Mouse (Mus musculus): ENCODE measurements at regions not wholly inside any gene's neighbourhood (a gene's known extent, or its start where the extent isn't known, plus 50 kb on each side); places are given as distances from the start of the nearest gene placed in this dataset.

DNA sequence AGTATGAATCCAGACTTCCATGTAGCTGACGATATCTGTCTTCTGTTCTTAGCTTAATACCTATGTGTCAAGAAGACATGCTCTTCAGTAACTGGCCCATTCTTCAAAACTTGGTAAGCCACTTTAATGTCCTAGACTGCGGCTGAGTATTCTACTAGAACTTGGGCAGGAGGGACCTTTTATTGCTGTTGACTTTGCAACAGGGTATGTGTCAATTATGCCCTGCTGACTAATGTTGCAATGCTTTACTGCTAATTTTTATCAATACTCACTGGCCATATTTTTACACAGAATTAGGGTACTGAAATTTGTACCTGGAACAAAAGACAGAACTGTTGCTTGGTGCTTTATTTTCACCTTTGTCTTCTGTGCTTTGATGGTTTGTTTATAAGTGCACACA is 746.9 kb downstream of the Ppargc1a start:
- no peak for DNase-seq

DNA sequence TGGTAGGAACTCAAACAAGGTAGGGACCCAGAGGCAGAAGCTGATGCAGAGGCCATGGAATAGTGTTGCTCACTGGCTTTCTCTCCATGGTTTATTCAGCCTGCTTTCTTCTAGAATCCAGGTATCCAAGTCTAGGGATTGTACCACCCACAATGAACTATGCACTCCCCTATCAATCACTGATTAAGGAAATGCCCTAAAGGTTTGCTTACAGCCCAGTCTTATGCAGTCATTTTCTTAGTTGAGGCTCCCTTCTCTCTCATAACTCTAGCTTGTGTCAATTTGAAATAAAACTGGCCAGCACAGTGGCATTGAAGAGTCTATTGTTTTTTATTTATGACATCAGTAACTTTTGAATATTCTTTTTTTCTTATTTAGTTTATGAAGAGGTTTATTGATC is 747.6 kb downstream of the Ppargc1a start:
- DNase-seq, result no peak

DNA sequence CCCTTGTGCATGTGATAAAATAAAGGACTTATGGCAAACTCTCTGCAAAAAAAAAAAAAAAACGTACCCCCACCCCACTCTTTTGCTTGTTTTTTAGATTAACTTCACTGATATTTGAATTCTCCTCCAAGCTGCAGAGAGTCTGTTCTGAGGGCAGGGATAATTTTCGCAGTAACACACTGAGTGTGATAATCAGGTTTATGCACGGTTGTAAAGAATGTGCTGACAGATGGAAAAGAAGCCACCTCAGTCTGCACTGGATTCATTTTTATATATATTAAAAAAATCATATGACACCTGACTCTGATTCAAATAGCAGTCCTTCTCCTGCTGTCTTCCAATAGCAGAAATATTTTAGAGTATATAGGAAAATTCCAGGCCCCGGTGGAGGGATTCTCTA is 736.5 kb upstream of the Adgra3 start:
- no peak for DNase-seq

DNA sequence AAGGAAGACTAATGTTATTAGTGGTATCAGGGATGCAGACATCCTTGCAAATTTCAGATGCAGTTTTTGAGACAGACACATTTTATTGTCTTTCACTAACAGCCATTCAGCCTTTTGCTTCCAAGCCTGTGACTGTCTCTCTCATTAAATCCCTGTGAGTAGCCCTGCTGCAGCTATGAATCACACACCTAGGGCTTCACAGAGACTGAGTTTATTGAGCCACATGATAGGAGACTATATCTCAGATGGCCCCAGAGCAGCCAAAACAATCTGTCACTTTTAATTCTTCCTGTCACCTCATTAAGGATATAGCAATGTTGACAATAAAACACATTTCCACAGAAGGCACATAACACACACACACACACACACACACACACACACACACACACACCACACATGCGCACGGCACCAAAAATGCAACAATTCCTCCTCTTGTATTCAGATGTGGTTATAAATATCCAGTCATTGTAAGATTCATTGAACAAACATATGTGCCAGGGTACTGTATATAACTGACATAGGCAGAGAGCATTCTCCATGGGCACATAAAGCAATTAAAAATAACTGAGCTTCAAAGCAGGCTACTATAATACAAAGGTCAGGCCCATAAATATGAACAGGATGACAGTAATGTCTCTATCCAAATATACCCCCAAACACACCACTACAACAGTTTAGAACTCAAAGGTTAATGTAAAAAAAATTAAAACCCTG is 735.8 kb upstream of the Adgra3 start:
- DNase-seq, result no peak

DNA sequence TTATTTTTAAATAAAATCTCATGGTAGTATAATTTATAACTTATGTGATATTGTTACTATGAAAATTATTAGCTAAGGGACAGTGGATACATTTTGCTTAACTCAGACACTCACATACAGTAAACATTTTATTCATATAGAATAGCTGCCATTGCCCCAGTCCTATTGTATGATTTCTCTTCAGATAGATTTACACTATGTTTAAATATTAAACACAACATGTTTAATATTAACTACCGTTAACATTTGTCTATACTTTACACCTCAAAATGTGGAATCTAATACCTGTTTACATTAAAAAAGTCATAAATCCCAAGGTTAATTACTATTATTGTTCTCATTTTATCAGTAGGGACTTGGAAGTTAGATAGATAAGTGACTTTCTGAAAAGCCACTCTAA is 734.8 kb upstream of the Adgra3 start:
- DNase-seq, result no peak

DNA sequence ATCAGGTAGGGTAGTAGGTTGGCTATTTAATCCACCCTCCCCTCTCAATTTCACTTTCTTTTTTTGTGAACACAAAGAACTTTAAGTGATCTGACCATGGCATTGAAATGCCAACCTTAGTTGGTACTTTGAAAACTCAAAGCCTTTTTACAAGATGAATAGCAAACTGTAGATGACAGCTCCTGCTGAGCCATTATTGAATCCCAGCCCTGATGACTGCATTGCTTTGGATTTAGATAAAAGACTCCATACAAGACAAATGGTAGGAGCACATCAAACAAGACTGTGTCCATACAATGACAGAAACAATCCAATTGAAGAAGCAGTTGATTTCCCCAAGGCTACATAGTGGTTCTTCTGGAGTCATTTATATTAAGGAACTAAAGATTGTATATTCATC is 726.5 kb upstream of the Adgra3 start:
- no peak for DNase-seq

DNA sequence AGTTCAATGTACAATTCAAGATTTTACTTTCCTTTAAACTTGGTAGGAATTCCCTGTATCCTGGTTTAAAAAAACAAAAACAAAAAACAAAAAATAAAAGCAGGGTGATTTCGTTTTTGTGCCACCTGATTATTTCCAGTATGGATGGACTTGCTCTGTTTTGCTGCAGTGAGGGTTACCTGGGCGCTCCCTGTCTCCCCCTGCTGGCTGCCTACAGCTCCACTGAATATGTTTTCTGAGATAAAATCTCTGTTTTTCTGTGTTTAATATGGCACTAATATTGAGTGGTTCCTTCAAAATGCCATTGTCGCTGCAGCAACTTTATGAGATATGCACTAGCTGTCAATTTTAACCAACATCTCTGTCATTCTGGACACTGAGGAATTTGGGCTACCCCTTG is 720.3 kb upstream of the Adgra3 start:
- no peak for DNase-seq

DNA sequence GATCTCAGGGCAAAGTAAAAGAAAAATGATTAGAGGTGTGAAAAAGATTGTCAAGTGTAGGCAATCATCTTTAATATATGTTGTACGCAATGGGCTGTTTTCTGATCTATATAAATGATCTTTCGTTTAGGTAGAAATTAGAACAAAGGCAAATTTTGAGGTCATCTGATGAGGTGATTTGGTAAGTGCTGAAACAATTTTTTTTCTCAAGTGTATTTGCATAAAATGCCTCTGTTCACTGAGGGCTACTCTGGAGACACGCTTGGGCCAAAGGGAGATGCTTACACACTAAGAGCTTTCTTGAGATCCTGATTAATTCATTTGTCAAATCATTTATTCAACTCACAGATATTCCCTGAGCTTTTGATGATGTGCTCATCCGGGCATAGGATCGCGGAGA is 719.4 kb upstream of the Adgra3 start:
- no peak for DNase-seq

DNA sequence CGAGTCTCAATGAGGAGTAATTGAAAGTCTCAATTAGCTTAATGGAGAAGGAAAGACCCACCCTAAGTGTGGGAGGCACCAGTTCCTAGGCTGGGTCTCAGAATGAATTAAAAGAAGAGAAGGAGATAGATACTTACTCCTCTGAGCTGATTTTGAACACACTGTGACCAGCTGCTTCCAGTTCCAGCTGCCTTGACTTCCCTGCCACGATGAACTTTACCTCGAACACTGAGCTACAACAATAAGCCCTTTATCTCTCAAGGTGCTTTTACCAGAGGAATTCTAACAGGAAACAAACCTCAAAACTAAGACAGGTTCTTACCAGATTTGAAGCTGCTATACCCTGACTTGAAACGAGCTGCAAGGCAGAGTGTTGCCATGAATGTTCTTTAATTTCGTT is 703.5 kb upstream of the Adgra3 start:
- DNase-seq, result no peak

DNA sequence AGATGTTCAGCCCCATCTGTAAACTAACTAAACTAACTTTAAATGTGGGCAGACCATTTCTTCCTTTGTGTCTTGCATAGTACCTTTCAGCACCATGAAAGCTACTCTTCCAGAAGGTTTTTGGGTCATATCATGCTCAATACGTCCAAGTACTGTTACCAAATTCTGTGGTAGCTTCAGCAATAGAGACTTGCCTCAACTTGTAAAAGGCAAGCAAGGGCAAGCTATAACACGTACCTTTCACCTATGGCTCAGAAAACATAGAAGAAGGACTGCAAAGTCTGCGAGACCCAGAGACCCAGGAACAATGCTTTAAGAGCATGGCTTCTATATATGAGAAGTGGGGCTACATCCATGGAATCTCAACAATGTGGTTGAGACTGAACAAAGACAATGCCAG is 701.6 kb upstream of the Adgra3 start:
- DNase-seq, result no peak

DNA sequence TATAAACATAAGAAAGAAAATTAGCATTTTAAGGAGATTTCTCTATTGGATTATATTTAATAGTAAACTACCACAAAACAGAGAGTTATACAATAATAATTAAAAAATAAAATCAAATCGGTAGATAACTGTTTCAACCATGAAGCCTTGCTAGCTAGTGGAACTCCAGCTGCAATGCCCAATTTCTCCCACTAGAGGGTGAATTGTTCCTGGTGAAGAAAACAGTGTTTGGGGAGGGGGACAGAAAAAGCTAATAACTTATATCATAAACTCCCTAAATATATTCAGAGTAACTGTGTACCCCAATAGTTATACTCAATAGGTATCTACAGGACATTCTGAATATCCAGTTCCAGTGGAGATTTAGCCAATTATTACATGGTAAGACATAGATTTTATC is 694.0 kb upstream of the Adgra3 start:
- peak; percentile 11 to 32 for DNase-seq

DNA sequence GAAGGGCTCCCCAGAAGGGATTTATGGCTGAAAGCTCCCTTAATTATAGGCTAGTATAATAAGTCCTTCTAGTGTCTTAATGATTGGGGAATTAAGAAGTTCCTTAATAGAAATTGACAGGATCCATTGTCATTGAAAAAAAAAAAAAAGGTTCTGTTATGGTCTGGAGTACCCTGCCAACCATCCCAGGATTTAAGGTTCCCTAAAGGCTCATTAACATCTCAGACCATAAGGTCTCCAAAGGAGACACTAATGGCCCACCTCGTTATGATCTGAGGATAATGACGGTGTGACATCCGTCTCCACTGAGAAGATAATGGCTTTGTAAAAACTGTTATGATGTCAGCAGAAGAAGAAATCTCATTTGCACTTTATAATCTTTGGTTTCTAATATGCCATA is 692.6 kb upstream of the Adgra3 start:
- DNase-seq, result no peak

DNA sequence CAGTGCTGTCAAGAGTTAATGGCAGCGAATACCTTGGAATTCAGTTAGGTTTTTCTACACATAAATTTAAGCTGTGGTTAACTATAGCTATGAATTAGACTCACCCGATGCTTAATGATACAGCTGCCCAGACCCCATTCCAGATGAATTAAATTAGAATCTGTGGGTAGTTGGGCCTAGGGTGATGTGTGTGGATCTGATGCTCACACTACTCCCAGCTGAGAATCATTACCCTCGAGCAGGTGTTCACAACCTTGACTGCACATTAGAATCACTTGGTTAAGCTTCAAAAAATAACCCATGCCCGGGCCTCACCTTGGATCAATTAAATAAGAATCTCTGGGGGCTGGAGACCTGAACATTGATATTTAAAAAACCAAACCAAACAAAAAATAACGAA is 684.2 kb upstream of the Adgra3 start:
- DNase-seq, result no peak

DNA sequence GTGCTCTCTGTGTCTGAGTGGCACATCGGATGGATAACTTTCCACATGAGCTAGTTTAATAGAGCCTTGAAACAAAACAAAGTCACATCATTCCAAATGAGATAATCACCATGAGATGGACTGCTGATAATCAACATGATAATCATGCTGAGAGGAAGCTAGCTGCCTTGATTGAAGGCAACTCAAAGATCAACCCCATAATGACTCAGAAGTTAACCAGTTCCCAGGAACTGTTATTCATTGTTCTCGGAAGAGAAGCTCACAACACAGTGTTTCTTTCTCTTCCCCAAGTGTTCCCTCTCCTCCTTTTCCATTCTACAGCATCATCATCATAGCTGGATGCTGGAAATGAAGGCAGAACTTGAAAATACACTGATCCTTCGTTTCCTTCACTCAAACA is 674.9 kb upstream of the Adgra3 start:
- DNase-seq, result no peak

DNA sequence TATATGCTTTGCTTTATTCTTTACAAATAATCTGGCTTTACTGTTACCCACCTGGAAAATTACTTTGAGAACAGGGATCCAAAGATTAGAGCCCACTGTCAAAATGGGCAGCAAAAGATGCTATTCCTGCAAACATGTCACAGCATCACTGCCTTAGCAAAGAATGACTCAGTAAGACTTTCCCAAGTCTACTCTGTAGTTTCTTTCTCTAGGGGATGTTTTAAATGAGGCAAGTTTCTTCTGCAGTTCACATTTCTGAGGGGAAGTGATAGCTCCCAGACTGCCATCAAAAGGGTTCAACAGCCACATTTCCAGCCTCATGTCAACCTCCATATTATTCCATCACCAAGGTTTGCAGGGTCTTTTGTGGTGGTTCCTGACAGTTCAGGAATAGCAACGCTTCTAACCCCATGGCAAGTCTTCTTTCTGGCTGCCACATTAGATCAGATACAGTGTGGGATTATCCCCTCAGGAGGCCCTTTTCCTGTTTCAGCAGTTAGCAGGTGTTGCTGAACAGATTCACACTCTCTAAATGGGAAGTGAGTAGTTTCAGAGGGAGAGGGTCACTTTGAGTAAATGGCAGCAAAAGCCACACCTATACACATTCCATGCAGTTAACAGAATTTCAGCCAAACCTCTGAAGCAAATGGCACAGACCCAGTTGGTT is 669.7 kb upstream of the Adgra3 start:
- DNase-seq, result no peak

DNA sequence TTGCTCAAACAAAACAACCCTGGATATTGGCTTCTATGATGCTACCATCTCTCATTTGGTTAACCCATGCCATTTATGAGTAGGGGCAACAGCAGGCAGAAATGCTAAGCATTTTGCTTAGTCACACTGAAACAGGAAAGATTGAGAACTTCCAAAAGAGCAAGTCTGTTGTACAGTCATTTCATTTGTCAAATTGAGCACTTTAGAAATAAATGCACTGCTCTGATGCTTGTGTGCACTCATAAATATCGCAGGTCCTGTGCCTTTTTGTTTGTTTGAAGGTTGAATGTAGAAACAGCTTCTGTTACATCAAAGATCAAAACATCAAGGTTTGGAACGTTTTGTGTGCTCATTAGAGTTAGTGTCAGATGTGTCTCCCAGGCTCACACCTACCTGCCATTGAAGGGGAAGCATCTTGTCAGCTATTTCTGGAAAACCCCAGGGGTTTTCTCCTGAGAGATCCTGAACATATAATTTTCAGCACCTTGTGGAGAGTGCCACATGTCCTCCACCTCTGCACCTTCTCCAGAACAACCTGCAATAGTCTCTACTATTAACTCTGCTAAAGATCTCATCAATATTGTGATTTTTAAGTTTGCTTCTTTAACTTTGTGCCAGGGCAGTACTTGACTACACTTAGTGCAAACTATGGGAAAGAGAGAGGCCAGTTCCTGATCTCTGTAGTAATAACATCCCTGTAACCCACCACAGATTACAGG is 648.3 kb upstream of the Adgra3 start:
- DNase-seq, result no peak

DNA sequence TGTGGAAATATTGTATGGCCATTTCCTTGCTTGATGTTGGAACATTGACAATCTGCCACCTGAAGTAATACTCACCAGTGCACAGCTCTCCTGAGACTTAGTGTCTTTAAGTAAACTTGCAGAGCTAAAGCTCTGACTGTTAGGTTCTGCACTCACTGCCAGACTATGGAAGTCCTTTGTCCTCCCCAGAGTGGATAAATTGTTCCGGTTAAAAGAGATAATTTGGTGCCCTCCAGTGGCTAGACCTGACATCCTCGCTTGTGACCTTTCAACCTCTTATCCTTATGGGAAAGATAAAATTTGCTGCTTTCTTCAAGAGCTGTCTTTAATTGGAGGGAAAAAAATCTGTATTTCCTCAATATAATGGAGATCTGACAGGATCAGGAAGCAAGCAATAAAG is 639.3 kb upstream of the Adgra3 start:
- no peak for DNase-seq

DNA sequence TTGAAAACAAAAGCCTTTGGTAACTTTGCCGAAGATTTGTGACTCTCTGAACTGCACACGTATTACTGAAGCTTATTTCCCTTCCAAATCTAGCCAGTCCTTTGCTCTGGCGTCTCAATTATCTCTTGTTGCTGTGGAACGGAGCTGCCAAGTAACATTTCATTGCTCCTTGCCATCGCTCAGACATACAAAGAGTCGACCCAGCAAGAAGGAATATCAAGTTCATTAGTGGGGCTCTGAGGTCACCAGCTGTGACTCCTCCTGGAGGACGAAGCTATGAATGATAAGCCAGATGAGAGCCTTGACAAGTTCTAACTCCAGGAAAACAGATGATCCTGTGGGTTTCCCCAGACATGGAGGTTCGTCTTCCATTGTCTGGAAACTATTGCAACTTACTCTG is 638.8 kb upstream of the Adgra3 start:
- DNase-seq, result no peak

DNA sequence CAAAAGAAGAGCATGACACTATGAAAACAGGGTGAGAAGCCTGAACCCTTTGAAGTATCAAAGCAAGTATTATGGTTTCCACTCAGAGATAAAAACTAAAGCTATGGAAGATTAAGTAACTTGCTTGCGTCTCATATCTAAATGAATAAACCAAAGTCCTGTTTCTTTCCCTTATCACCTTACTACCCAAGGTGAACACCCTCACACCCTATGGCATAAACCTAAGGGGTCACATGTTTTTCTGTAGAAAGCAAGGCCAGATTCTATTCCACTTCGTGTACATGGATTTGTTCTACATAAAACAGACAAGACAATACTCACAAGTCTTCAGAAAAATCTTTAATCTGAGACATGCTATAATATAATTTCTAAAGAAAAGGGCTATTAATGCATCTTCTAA is 629.6 kb upstream of the Adgra3 start:
- DNase-seq, result no peak

DNA sequence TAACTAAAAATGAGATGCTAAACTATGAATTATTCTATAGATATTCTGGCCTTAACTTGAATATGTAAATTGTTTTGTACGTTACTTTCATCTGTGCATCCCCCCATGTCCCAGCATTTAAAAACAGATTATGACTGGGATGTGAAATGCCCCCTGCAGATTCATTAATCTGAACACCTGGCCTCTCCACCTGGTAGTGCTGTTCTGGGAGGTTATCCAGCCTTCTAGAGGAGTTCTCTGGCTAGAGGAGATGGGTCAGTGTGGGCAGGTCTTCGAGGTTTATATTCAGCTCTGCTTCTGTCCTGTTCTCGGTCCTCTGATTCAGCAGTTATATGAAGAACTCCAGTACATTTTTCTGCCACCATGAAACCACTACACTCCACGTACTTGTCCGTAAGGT is 625.2 kb upstream of the Adgra3 start:
- DNase-seq, result peak; percentile 8 to 19

DNA sequence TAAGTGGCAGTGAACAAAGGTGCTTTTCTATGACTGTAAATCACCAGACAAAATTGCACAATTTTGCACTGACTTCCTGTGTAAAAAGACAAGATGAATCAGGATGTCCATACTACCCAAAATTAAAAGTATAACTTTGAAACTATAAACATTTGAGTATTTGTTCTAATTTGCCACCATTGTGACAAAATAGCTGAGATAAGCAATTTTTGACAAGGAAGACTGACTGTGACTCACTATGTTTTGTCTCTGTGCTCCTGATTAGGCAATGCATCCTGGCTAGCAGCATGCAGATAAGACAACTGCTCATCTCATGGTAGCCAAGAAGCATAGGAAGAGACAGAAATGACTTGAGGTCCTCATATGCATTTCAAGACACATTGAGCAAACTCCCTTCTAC is 577.7 kb upstream of the Adgra3 start:
- no peak for DNase-seq

DNA sequence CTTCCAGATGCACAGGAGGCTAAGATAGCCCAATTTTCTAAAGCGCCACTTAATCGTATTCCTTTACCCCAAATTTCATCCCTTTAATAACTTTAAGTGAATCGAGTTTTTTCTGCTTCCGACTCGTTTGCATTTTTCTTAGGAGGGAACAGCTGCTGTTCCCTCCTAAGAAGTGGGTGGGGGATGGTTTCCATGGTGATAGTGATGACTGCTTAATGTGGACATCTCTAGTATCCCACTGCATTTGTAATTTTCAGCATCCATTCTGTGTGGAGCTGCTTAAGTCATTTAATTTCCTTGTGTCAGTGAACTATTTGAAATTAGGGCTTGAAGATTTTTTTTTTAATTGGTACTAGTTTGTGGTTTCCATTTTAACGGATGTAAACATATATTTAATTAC is 567.8 kb upstream of the Adgra3 start:
- no peak for DNase-seq

DNA sequence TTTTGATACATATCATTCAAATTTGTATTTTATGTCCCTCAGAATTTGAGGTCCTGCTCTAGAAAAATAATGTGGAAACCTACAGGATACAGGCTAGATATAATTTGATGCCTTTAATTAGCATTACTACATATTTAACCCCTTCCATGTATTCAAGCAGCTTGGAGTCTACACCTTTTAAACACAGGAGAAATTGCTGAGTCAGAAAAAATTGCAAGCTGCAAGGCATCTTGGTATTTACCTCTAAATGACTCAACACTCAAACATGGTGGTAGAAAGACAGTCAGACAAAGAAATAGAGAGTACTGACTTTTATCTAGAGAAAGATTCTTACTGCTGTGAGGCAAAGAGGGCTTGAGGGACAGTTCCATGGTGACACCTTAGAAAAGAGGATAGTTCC is 565.4 kb upstream of the Adgra3 start:
- no peak for DNase-seq
